Mouse (Mus musculus) embryo, embryonic 11 days (tissue): ENCODE measurements around the gene Ifitm7.
"Not testable (repeated sequence)": the region's sequence is repeated elsewhere in the genome, so short reads cannot be mapped to it uniquely, and the experiment has no call there.

Experiments
- DNase-seq: peaks from one replicate; pipeline ENCODE4 v3.0.0-alpha.2; 2015

The Ifitm7 gene

DNA sequence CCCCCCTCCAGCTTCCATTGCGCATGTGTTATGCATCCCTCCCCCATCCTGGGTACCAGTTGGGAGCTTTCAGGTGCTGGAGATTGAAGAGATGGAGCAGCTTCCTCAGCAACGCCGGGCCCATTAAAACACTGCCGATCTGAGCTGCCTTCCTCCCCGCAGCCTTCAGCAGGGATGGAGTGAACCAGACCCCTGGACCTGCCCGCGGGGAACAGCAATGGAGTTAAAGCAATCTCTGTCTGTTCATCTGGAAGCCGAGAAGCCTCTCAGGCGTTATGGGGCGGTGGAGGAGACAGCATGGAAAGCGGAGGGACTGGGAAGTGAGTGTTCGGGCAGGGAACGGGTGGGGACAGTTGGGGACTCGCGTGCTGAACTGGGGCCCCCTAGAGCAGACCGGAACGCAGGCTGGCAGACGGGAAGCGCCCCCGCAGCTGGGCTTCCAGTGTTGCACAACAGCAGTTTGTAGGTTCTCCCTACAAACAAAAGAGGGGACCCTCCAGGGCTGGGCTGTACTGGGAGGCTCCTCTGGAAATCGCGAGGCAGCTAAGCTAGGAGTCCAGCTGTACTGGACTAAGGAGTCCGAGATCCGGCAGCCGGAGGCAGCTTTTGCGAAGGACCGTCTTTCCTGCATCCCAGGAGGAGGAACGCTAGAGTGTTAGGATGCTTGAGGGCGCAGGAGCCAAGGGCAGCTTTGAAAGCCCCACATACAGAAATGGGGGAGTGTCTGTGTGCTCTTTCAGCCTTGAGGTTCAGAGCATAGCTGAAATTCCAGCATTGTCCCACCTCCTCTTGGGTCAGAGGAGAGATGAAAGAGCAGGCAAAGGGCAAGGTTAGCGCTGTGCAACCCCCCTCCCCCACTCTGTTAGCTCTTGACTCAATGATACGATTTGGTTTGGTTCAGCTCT is at the start of gene Ifitm7, which contains the start of gene 2900011O08Rik:
Gene Ifitm7 (minus strand): TSS at position 315 of the 905 bp plus-strand sequence.
Gene 2900011O08Rik (plus strand): TSS at position 31 of the 905 bp plus-strand sequence.
- DNase-seq: peak; percentile 63

DNA sequence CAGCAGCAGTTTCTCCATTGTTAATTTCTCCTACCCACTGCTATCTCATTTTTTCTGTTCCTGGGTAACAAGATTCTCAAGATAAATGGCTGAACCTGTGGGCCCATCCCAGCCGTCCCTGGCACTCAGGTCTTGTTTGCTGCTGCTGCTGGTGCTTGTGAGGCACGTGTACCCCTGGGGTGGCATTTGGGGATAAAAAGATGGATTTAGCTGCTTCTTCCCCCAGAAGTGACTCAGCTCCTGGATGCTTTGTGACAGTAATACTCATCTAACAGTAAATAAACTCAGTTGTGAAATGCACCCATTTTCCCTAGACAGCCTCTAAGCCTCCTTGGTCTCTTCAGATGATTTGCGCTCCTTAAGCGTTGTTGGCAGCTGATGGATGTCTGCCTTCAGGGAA is 46.4 kb upstream of the Ifitm7 start:
- no peak for DNase-seq

DNA sequence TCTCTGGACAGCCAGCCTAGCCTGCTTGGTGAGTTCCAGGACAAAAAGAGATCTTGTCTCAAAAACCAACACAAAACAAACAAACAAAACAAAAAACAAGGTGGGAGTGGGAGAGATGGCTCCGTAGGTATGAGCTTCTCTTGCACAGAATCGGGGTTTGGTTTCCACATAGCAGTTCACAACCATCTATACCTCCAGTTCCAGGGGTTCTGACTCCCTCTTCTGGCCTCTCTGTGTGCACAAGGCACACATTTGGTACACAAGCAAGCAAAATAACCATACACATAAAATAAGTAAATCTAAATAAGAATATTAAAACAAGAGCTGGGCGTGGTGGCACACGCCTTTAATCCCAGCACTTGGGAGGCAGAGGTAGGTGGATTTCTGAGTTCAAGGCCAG is 44.0 kb upstream of the Ifitm7 start:
- no peak for DNase-seq

DNA sequence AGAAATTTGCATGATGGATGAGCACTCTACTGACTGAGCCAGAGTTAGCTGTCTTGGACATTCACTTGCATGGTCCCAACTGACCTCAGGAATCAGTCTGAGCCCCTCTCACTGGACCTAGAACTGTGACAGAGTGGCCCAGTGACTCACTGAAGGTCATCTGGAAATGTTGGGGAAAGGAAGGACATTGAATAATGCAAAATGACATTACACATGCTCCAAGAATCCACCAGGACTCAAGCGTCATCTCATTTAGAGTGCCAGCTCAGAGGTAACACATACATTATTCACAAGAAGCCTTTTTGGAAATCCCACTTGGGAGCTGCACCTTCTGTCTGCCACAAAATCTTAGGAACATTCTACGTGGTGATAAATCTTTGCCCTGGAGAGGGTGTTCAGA is 43.2 kb upstream of the Ifitm7 start:
- no peak for DNase-seq

DNA sequence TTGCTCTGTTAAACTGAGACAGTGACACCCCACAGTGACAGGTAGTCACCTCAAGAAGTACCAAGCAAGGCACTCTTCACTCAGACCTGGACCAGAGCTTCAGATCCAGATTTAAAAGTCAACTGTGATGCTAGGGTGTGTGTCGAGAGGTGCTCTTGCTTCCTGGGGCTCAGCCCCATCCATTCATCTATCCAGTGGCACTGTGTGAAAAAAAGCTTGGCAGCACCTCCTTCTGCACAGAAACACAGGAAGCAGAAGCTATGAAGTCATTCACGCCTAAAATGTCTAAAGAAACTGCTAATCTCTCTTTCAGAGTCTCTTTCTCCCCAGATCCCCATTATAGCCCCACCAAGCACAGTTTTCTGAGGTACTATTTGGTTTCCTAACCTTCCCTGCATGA is 42.4 kb upstream of the Ifitm7 start:
- no peak for DNase-seq

DNA sequence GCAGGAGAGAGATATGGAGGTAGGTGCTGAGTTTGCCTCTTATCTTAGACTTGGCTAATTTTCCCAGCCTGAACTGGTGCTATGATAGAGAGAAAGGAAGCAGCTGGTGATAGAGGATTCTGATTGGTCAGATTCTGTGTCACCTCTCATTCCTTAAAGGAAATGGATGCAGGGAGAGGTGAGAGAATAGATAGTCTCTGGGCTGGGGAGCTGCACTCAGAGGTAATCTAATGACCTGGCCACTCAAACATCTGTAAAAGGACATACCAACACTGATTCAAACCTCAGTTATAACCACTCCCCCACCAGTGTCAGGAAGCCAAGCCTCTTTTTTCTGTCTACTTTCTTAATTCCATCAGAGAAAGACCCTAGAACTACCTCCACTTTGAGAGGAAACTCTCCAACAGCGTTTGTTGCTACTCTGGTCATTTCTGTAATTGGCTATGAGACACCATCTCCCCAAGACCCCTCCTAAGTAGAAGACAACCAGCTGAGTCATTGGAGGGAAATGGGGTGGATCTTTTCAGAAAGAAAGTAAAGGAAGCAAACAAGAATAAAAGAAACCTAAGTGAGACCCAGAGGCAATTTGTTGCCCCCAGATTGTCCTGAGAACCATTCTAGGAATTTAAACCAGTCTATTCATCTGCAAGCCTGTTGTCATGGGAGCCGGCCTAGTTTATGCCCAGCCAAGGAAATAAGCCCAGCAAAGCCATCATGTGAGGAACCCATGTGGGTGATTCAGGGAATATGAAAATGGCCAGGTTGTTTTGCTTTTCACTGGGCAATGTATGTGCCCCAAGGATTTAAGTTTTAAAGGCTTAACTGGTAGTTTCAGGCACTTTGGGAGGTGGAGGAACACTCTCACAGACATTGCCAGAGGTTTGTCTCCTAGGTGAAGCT is 38.7 kb upstream of the Ifitm7 start:
- no peak for DNase-seq

DNA sequence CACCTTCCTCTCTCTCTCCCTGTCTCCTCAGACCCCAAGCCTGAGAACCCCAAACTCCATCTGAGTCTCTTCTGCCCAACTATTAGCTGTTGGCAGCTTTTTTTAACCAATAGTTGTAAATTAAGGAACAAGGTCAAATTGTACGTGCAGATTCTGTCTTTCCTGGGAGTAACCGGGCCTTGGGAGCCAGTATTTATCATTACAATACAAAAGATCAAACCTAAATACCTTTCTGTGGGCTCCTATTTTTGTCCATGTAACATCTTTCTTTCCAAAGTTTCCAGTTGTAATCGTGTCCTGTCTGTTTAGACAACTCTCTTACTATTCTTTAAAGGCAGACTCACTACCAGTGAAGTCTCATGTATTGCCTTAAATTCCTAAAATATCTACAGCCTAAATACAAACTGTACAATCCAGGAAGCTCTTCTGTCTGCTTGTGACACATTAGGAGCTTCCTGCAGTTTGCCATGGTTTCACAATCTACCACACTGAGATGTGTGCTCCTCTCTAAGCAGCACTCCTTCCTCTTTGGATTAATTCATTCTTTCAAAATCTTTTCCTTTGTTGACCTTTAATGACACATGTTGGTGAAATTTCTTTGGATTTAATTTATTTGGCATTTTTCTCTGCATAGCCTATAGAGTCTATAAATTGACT is 34.6 kb upstream of the Ifitm7 start:
- DNase-seq: no peak

DNA sequence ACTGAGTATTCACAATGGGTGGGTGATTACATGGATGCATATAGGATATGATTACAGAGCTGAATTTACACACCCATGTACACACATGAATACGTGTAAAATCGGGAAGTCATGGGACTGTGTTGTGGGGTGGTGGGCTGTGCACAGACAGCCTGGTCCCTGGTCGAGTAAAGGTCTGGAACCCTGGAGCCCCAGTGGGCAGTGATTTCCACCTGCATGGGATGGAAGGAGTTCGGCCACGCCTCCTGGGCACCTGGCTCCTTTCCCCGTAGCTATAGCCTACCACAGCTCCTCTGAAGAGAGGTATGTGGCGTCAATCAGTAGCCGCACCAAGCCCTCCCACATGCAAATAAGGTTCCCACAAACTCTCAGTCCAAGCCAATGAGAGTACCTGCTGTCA is 30.6 kb upstream of the Ifitm7 start:
- no peak for DNase-seq

DNA sequence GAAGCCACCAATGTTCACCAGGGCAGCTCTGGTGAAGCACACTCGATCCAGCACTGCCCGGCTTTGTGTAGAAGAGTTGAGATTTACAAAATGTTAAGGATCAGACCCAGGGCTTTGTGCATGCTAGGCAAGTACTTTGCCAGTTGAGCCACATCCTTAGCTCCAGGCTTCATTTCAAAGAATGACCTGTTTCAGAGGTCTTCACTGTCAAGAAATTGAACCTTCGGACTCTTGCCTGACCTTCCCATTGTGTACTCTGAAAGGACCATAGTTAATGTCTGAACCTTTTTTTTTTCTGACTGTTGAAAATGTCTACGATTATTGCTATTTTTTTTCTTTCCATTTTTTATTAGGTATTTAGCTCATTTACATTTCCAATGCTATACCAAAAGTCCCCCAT is 23.3 kb upstream of the Ifitm7 start:
- no peak for DNase-seq

DNA sequence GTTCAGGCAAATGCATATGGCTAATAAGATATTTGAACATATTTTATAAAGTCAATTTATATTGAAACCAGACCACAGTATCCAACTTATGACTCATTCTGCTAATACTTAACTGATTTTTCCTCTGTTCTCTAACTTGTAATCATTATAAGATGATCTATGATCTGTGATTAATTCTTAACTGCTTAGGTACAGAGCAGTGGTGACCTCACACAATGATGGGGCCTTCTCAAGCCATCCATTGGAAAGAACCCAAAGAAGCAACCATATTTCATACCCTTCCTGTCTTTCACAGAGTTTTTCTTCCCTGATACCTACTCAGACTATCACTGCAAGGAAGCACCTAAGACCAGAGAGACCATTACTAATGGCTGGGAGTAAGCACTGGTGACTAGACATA is 22.0 kb upstream of the Ifitm7 start:
- DNase-seq: no peak

DNA sequence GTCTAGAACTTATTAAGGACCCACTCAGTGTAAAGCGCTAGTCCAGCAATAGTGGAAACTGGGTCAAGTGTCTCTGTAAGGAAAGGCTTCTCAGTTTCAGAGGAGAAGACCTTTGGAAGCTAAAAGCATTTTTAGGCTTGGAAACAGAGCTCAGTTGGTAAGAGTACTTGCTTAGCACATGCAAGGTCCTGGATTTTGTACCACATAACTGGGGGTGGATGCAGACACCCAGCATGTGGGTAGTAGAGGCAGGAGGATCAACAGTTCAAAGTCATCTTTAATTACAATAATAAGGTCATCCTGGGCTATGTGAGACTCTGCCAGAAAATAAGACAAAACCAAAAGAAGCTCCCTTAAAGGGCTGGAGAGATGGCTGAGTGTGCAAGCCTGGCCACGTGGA is 21.4 kb upstream of the Ifitm7 start:
- DNase-seq: no peak

DNA sequence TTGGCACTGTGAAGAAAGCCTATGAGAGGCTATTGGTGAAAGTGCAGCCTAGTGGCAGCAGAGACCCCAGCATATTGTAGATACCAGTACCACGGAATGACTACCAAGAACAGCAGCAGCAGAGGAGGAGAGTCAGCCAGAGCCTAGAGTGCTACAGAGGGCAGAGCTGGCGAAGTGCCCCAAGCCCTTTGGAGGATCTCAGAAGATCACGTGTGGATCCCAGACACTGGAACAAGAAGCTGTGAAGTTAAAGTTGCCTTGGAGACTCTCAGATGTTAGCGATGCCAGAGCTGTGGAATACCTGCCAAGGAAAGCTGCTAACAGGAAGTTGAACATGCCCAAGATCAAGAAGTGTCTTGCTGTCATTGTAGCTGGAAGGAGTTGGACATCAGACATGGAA is 18.6 kb upstream of the Ifitm7 start:
- DNase-seq: no peak

DNA sequence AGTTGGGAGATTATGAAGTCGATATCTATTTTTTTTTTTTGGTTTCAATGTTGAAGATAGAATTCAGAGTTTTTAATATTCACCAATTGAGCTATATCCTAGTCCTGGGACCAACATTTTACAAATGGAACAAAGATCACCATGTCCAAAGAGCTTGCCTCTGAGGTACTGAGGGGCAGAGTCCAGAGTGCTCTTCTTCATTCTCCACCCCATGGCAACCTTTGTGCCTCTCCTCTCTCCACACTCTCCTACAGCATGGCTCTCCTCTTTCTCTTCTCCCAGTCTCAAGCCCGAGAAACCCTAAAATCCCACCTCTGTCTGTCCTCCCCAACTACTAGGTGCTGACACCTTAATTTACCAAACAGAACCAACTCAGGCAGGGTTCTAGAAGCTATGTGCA is 18.0 kb upstream of the Ifitm7 start:
- DNase-seq: no peak

DNA sequence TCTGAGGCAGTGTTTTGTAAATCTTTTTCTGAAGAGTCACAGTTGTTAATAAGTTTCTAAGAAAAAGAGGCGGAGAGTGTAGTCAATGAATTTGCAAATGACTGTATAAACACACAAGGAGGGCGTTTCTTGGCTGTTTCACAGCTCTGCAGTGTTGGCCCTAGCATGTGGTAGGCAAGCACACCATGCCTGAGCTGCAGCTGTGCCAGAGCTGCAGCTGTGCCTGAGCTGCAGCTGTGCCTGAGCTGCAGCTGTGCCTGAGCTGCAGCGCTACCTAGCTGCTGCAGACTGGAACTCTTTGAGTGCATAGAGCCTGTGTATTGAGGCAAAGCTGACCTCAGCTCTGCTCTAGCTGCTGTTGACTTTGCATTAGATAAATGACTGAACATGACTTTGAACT is 17.5 kb upstream of the Ifitm7 start:
- peak; percentile 59 for DNase-seq

DNA sequence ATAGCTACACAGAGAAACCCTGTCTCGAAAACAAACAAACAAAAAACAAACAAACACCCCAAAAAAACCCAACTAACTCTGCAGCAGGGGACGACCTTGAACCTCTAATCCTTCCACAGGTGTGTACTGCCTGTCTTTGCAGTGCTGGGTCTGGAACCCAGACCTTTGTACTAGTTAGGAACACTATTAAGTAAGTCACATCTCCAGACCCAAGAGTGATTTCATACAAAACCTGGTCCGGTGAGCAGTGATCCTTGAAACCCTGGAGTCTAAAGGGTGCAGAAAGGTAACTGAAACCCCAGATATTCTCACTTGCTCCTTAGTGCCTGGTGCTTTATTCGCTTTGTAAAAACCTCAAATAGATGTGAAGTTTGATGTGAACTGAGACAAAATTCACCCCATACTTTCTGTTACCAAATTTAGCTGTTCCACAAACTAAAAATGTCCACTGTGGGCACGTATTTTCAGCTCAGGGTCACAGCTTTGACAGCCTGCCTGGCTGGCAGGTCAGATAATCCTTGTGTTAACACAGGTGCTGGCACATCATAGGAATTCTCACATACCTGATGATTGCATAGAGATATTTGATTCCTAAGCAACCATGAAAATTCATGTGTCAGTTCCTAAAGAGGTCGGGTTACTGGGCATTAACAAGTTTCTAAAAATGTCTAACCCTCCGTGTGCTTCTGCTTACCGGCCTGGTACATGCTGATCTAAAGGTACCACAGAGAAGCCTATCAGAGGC is 16.9 kb upstream of the Ifitm7 start:
- DNase-seq: no peak

DNA sequence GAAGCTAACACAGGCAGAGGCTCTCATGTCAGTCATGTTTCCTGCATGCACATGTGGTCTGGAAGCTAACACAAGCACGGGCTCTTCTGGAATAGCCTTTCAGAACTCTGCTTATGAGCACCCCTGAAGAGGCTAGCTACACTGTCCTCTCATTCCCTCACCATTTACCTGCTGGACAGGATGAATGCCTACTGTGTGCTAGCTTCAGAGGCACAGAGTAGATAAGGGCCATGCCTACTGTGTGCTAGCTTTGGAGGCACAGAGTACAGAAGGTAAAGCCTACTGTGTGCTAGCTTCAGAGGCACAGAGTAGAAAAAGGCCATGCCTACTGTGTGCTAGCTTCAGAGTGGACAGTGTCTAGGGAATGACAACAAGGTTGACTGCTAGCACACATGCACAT is 7.8 kb upstream of the Ifitm7 start:
- DNase-seq: no peak

DNA sequence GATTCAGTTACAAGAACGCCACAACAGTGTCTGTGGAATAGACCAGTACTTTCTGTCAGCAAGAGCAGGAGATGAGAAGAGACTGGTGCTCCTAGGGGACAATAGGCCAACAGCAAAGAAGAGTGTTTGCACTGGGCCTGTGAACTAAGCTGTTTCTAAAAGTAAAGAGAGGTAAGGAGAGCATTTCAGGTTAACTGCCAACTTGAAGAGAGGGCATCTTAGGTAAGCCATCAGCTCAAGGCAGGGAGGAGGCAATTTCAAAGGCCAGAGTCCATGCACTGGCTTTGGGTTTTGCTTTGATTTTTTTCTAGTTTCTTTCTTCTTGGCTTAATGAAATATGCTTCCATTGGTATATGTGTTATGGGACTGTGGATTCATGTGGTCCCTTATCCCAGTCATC is 7.4 kb upstream of the Ifitm7 start:
- no peak for DNase-seq

DNA sequence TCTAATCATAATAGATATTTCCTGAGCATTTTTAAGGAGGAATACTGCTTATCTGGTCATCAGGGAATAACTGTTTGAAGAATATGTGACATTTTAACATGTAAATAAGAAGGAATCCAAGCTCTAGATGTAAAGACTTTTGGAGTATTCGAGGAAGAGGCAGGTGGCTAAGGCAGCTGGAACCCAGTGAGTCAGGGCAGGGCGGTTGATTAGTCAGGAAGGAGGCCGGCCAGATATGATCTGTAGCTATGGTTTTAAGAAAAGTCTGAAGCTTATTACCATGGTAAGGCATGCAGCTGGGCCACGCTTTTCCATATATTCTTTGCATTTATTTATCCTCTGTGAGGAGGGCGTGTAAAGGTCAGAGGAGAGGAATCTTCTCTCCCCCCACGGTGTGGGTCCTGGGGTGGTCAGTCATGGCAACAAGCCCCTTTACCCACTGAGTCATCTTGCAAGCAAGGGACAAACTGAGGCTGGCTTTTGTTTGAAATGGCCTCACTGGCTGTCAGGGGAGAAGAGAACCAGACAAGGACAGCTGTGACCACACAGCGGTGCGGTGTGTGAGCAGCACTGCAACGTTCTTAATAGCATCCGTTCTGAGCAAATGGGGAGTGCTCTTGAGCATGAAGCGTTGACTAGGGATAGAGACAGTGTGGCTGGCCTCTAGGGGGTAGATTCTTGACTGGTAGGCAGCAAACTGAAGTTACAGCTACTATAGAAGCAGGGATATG is 6.0 kb upstream of the Ifitm7 start:
- DNase-seq: no peak

DNA sequence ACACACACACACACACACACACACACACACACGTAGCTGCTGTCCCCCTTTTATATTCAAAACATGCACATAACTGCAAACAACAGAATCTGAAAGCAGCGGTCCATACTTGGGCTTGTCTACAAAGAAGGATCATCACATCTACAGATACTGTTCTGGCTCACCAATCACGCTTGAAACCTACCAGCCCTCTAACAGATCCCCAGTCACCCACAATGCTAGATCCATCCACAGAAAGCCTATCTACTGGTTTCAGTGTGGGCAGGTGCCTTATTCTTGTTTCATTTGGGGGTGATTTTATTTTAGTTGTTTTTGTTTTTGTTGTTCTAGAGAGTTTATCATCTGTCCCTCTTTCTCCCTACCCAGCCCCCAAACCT is 503 bp downstream of the Ifitm7 start:
- no peak for DNase-seq

DNA sequence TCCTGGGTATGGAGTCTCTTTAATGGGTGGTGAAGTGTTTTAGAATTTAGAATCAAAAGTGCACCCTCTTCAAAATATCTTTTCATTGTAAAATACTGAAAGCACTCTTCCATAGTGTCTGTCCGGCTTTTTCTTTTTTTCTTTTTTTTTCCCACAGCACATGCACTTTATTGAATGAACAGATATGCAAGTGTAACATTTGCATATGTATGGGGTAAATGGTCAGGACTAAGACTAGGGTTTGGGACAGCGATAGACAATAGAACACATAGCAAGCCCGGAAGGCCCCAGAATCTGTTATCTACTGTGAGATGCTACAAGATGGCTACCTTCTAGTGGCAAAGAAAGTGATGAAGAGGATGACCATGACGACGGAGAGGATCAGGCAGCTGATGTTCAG is 3.5 kb downstream of the Ifitm7 start:
- no peak for DNase-seq

DNA sequence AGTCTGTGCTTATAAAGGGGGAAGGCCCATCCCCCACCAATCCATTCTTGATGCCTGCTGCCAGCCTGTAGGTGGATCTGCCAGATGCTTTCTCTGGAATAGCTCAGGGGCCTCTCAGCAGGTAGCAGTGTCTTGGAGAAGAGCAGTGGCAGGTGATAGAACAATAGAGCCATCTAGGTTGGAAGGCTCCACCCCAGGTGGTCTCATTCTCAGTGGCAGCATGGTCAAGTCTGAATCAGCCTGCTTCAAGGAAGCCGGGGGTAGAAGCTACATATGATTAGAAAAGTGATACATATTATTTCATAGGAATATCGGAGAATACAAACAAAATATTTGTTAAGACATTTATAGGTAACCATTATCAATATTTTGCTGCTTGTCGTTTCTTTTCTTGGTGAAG is 5.0 kb downstream of the Ifitm7 start:
- DNase-seq: not testable (repeated sequence)

DNA sequence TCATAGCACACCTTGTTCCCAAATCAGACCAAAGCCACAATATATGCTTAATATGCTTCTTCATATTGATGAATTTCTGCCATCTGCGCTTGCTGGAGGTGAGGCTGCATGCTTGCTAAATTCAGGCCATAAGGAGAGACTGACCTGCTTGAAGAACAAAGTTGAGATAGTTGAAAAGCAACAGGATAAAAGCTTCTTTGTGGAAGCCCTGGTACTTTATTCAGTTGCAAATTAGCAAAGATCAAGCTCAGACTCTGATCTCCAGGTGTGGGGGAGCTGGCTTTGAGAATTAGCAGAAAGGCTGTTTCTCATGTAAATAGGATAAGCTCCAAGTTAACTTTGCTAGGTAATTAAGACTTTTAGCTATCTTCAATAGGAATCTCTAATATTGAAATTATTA is 9.7 kb downstream of the Ifitm7 start:
- not testable (repeated sequence) for DNase-seq
